Mouse (Mus musculus): Measurements from ENCODE around the gene Vac14.

The Vac14 gene

GRCm38 (mm10) chr8:110677174-110677660 is 58.8 kb downstream of the Vac14 start:
- no peak for DNase-seq (ENCODE audit: extremely low read depth, insufficient read length, low spot score)

GRCm38 (mm10) chr8:110678989-110679388 is 60.6 kb downstream of the Vac14 start:
- DNase-seq (ENCODE audit: extremely low read depth, insufficient read length, low spot score), result no peak

GRCm38 (mm10) chr8:110687726-110688125 is 69.3 kb downstream of the Vac14 start:
- no peak for DNase-seq (ENCODE audit: extremely low read depth, insufficient read length, low spot score)

GRCm38 (mm10) chr8:110689961-110690360 is 71.6 kb downstream of the Vac14 start:
- no peak for DNase-seq (ENCODE audit: extremely low read depth, insufficient read length, low spot score)

GRCm38 (mm10) chr8:110694226-110694625 is 75.8 kb downstream of the Vac14 start:
- no peak for DNase-seq (ENCODE audit: extremely low read depth, insufficient read length, low spot score)

DNA sequence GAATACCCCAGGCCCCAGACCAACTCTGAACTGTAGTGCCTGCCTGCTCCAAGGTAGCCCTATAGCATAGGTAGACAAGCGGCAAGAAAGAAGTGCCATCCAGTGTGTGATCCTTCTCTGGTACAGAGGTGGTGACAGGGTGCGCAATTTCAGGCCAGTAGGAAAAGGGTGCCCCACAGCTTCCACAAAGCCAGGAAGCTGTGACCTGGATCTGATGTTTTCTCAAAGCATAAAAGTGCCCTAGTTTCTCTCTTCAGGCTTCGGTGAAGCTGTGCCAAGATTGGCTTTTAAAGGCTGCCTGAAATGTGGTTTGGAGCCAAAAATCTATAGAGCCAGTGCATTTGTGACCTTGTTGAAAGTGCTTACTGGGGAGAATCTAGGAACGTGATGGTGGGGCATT is 76.4 kb downstream of the Vac14 start:
- no peak for DNase-seq (ENCODE audit: extremely low read depth, insufficient read length, low spot score)

DNA sequence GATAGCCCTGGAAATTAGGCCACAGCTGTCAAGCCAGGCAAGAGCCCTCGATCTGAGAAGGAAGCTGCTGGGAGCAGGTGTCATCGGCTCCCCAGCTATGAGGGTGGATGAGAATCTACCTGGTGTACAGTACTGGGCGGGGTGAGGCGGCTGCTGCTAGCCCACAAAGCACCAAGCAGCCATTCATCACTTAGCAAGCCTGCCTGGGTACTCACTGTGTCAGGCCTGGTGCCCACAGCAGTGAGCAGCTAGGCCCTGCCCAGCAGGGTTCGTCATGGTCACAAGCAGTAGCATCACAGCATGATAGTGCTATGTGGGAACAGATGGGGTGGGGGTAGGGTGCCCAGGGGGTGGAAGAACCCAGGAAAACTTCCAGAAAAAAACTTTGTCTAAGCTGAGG is 77.0 kb downstream of the Vac14 start:
- no peak for DNase-seq (ENCODE audit: extremely low read depth, insufficient read length, low spot score)

DNA sequence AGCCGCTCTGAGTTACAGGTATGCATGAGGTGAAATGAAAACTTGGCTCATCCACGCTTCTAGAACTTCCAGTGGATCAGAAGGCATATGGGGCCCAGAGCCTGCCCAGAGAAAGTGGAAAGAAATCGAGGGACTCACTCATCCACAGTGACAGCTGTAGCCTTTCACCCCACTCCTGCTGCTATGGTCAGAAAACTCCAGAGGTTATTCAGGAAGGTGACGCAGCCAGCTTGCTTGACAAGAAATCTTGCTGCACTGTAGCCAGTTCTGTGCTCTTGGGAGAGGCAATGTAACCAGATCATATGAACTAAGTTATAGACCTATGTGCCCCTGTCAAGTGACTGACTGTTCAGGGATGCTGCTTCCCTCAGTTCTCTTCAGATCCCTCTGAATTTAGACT is 77.7 kb downstream of the Vac14 start:
- no peak for DNase-seq (ENCODE audit: extremely low read depth, insufficient read length, low spot score)

GRCm38 (mm10) chr8:110697571-110697970 is 79.2 kb downstream of the Vac14 start:
- no peak for DNase-seq (ENCODE audit: extremely low read depth, insufficient read length, low spot score)

- DNase-seq (ENCODE audit: extremely low read depth, insufficient read length, low spot score), result no peak
Observed at GRCm38 (mm10) chr8:110698098-110698497, 79.7 kb downstream of the Vac14 start.

GRCm38 (mm10) chr8:110699501-110699900 is 81.1 kb downstream of the Vac14 start:
- no peak for DNase-seq (ENCODE audit: extremely low read depth, insufficient read length, low spot score)

DNA sequence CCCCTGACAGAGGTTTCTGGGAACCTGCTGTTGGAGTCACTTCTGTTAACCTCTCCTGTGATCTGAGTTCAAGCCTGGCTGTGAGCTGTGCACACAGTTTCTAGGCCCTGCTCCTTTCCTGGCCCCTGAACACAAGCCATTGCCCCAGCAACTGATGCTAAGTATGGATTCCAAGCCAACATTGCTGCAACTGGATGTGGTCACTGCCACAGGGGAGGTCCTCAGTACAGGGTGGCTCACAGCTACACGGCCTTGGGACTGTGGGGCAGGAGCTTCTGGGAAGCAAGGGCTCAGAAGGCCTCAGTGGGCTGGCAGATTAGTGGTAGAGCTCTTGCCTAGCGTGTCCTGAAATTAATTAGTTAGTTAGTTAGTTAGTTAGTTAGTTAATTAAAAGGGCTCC is 82.2 kb downstream of the Vac14 start:
- DNase-seq (ENCODE audit: extremely low read depth, insufficient read length, low spot score), result no peak

DNA sequence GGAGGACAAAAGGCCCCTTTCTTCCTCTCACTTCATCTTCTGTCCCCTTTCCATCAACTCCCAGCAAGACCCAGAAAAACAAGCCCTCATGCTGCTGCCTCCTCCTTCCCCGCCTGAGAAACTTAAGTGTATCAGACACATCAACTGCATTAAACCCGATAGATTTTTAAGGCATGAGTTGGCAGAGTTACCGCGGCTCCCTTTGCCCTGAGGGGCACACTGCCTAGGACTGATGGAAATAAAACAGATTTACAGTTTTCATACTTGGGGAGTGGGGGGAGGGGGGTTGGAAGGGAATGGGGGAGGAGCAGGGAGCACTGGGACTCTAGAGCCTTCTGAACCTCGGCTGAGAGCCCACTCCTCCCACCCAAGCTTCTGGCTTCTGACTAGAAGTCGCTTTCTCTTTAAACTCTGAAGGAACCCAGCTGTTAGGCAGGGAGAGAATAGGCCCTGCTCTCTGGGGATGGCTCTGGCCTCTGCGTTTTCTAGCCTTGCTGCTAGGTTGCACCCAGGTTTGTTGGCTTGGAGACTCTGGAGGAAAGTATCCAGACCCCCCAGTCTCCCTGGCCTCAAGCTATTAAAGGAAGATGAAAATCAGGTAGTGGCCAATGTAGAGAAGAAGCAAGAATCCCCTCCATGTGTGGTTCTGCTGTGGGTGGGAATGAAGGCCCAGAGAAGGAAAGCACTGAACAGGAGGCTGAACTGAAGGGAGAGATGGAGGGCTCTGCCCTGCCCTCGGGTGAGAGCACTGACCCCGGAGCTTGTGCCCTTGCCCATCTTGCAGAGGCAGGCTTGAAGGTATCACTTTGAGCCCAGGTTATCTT is 84.5 kb downstream of the Vac14 start:
- DNase-seq (ENCODE audit: extremely low read depth, insufficient read length, low spot score), result no peak

DNA sequence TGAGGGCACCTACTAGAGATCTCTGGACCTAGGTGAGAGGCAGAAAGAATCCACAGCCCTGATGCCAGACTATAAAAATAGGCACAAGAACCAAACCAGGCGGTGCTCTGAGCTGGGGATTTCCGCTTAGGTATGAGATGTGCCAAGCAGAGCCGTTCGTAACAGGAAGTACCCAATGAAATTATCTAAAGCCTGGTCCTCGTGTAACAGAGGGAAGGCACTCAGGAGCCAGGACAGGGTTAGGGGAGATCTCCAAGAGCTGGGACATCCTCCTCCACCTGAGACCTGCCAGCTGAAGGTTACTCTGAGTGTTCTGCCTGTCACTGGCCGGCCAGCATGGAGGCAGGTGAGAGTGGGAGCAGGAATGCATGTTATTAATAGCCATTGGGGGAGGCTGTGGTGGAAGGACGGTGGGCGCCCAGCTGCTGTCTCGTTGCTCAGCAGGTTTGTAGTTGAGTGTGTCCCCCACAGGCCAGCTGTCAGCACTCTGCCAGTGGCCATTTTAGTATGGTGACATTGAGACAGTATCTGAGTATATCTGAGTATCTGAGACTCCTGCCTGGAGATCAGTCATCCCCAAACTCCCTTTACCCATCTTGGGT is 85.2 kb downstream of the Vac14 start:
- no peak for DNase-seq (ENCODE audit: extremely low read depth, insufficient read length, low spot score)

DNA sequence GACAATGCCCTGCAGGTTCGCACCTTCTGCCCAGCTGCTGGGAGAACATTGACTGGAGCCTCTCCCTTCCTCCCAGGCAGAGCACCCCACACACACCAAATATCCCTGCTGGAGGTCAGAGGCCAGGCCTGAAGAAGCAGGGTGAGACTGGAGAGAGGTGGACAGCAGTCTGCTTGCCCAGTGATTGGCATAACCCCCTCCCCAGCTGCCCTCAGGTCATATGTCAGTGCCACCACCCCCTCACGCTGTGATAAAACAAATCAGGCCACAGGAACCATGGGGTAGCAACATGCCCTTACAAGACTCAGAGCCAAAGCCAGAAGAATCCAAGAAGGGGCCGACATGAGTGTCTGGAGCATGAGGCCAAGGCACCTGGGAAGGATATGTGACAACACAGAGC is 85.7 kb downstream of the Vac14 start:
- DNase-seq (ENCODE audit: extremely low read depth, insufficient read length, low spot score), result no peak

GRCm38 (mm10) chr8:110705391-110706287 is 87.3 kb downstream of the Vac14 start:
- no peak for DNase-seq (ENCODE audit: extremely low read depth, insufficient read length, low spot score)

DNA sequence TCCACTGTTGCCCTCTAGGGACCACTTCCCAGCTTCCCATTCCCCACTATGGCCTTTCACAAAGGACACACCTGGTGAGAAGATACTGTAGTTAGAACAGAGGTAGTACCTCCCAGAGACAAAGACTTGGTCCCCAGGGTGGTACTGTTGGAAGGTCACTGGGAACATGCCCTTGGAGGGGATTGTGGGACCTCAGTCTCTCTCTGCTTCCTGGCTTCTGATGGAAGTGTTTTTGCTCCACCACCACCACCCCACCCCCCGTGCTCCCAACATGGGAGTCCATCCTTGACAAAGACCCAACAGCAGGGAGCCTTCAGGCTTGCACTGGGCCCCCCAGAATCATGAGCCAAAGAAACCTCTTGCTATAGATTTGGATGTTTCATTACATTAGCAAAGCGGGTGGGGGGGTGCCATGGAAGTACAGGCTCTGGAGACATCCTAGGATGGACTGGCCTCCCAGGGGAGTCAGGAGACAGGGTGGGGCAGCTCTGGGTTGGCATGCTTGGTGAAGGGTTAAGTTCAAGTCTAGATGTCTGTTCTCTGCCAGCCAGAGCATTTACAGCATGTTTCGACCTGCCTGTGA is 88.0 kb downstream of the Vac14 start:
- DNase-seq (ENCODE audit: extremely low read depth, insufficient read length, low spot score), result no peak

- no peak for DNase-seq (ENCODE audit: extremely low read depth, insufficient read length, low spot score)
Observed at GRCm38 (mm10) chr8:110708429-110708828, 90.0 kb downstream of the Vac14 start.

- no peak for DNase-seq (ENCODE audit: extremely low read depth, insufficient read length, low spot score)
Observed at GRCm38 (mm10) chr8:110710593-110710992, 92.2 kb downstream of the Vac14 start.

DNA sequence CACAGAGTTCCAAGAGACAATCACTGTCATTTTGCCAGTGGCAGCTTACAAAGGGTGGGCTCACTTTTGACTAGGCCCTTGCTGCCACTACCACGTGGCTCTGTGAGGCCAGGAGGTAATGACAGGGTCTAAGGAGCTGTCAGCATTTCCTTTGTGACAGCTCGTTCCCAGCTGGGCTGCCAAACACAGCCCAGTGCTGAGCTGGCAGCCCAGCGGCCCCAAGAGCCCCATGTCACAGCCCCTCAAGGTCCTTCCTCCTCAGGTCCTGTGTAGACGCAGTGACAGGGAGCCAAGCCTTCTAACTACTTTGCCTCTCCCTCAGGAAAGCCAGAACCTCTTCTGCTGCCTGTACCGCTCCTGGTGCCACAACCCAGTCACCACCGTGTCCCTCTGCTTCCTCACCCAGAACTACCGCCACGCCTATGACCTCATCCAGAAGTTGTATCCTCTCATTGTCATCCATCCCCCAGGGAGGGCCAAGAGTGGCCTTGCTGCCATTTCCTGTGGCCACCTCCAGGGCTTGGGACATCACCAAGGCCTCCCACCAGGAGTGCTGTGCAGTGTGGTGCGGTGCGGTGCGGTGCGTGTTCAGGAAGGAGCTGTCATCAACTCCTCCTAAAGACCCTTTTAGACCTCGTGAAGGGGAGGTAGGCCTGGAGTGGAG is 93.0 kb downstream of the Vac14 start:
- no peak for DNase-seq (ENCODE audit: extremely low read depth, insufficient read length, low spot score)

Data from 3134 (cell line).